Mouse (Mus musculus) MEL (cell line): Measurements from ENCODE around the gene Iah1. TPM values are rescaled to one million over a fixed set of nuclear protein-coding genes. Genes with fewer than 3 reads are reported as not detected.

Source experiments
- DNase-seq: peaks from one replicate; pipeline ENCODE4 v3.0.0; 2011; ENCODE audit warnings: low read depth, low spot score
- H3K27ac ChIP-seq: 2 replicates; pipeline ENCODE4 v1.5.1; 2012; ENCODE audit warnings: low read depth, mild to moderate bottlenecking, control low read depth, low read length, moderate library complexity; ENCODE audit not compliant: control insufficient read depth
- H3K27me3 ChIP-seq, 2 experiments: fragments of 150-350 bp in 1 of 2; sonication (generic) in 1 of 2; 2 replicates each; pipeline ENCODE4 v1.6.1; 2012; ENCODE audit warnings: low read length in 2 of 2, mild to moderate bottlenecking in 2 of 2, improper control_type of control experiment in 1 of 2, moderate library complexity in 1 of 2; ENCODE audit not compliant: insufficient read depth in 2 of 2, control insufficient read depth in 1 of 2
- H3K36me3 ChIP-seq, 2 experiments: 2 replicates each; pipeline ENCODE4 v1.6.1; 2012 to 2014; ENCODE audit warnings: low read length in 2 of 2, improper control_type of control experiment in 1 of 2, inconsistent platforms in 1 of 2, mild to moderate bottlenecking in 1 of 2; ENCODE audit not compliant: insufficient read depth in 2 of 2, control insufficient read depth in 1 of 2
- H3K4me1 ChIP-seq, 2 experiments: fragments of 150-350 bp in 1 of 2; sonication (generic) in 1 of 2; 2 replicates each; pipeline ENCODE4 v1.6.1; 2012; ENCODE audit warnings: low read length in 2 of 2, improper control_type of control experiment in 1 of 2, mild to moderate bottlenecking in 1 of 2; ENCODE audit not compliant: insufficient read depth in 2 of 2, control insufficient read depth in 1 of 2
- H3K4me3 ChIP-seq, 2 experiments: fragments of 150-350 bp in 1 of 2; sonication (generic) in 1 of 2; 2 replicates each; pipeline ENCODE4 v1.5.1; 2012; ENCODE audit warnings: low read depth in 2 of 2, low read length in 2 of 2, mild to moderate bottlenecking in 2 of 2, moderate library complexity in 2 of 2, control low read depth in 1 of 2, improper control_type of control experiment in 1 of 2; ENCODE audit not compliant: control insufficient read depth in 1 of 2, insufficient read depth in 1 of 2
- H3K79me2 ChIP-seq: 2 replicates; pipeline ENCODE4 v1.6.1; 2012; ENCODE audit warnings: mild to moderate bottlenecking, low read length, moderate library complexity; ENCODE audit not compliant: control insufficient read depth, poor library complexity, insufficient read depth
- H3K9ac ChIP-seq: 2 replicates; pipeline ENCODE4 v1.6.1; 2012; ENCODE audit warnings: low read depth, mild to moderate bottlenecking, control low read depth, low read length, moderate library complexity; ENCODE audit not compliant: control insufficient read depth, poor library complexity, severe bottlenecking
- H3K9me3 ChIP-seq: fragments of 150-350 bp; sonication (generic); replicated peaks from 2 replicates; pipeline ENCODE4 v1.6.1; 2012; ENCODE audit warnings: mild to moderate bottlenecking, low read length, improper control_type of control experiment, moderate library complexity; ENCODE audit not compliant: insufficient read depth
- BHLHE40 ChIP-seq: IDR thresholded peaks from 2 replicates; pipeline ENCODE4 v1.6.1; 2012; ENCODE audit warnings: low read depth, mild to moderate bottlenecking, inconsistent platforms, low read length, improper control_type of control experiment, borderline replicate concordance
- CHD1 ChIP-seq: IDR thresholded peaks from 2 replicates; pipeline ENCODE4 v1.6.1; 2012; ENCODE audit warnings: low read depth, mild to moderate bottlenecking, inconsistent platforms, low read length, improper control_type of control experiment
- CTCF ChIP-seq, 3 experiments: IDR thresholded peaks in 2 of 3; conservative IDR thresholded peaks in 1 of 3; 2 replicates each; pipeline ENCODE4 v1.5.1; 2011 to 2012; ENCODE audit warnings: low read length in 3 of 3, low read depth in 2 of 3, mild to moderate bottlenecking in 2 of 3, improper control_type of control experiment in 1 of 3, inconsistent platforms in 1 of 3, mixed read lengths in 1 of 3, moderate library complexity in 1 of 3; ENCODE audit not compliant: control insufficient read depth in 1 of 3, insufficient read depth in 1 of 3, poor library complexity in 1 of 3, severe bottlenecking in 1 of 3
- ELF1 ChIP-seq: IDR thresholded peaks from 2 replicates; pipeline ENCODE4 v1.6.1; 2014; ENCODE audit warnings: low read depth, mild to moderate bottlenecking, inconsistent platforms, low read length, improper control_type of control experiment, moderate library complexity
- EP300 ChIP-seq, 2 experiments: IDR thresholded peaks; 2 replicates each; pipeline ENCODE4 v1.6.1; 2011; ENCODE audit warnings: improper control_type of control experiment in 2 of 2, low read length in 2 of 2, low read depth in 1 of 2, mild to moderate bottlenecking in 1 of 2
- ETS1 ChIP-seq: IDR thresholded peaks from 2 replicates; pipeline ENCODE4 v1.6.1; 2012; ENCODE audit warnings: low read depth, mild to moderate bottlenecking, inconsistent platforms, low read length, improper control_type of control experiment, moderate library complexity
- GABPA ChIP-seq: IDR thresholded peaks from 2 replicates; pipeline ENCODE4 v1.6.1; 2012; ENCODE audit warnings: low read depth, mild to moderate bottlenecking, inconsistent platforms, low read length, improper control_type of control experiment, moderate library complexity
- GATA1 ChIP-seq: IDR thresholded peaks from 2 replicates; pipeline ENCODE4 v1.6.1; 2011; ENCODE audit warnings: low read depth, low read length, improper control_type of control experiment
- HCFC1 ChIP-seq: IDR thresholded peaks from 2 replicates; pipeline ENCODE4 v1.6.1; 2012; ENCODE audit warnings: low read depth, mild to moderate bottlenecking, inconsistent platforms, low read length, improper control_type of control experiment, moderate library complexity
- JUND ChIP-seq: IDR thresholded peaks from 2 replicates; pipeline ENCODE4 v1.6.1; 2011; ENCODE audit warnings: low read depth, mild to moderate bottlenecking, improper control_type of control experiment, low read length
- KAT2A ChIP-seq: conservative IDR thresholded peaks from 2 replicates; pipeline ENCODE4 v1.6.1; 2012; ENCODE audit warnings: low read depth, low read length, improper control_type of control experiment, inconsistent platforms
- MAFK ChIP-seq: IDR thresholded peaks from 2 replicates; pipeline ENCODE4 v1.6.1; 2011; ENCODE audit warnings: low read depth, mild to moderate bottlenecking, low read length, improper control_type of control experiment, borderline replicate concordance
- MAZ ChIP-seq: IDR thresholded peaks from 2 replicates; pipeline ENCODE4 v1.6.1; 2012; ENCODE audit warnings: low read depth, mild to moderate bottlenecking, inconsistent platforms, low read length, improper control_type of control experiment
- MXI1 ChIP-seq: IDR thresholded peaks from 2 replicates; pipeline ENCODE4 v1.6.1; 2011; ENCODE audit warnings: mild to moderate bottlenecking, low read depth, low read length, improper control_type of control experiment
- NELFE ChIP-seq: IDR thresholded peaks from 2 replicates; pipeline ENCODE4 v1.6.1; 2011; ENCODE audit warnings: low read depth, low read length, improper control_type of control experiment
- NRF1 ChIP-seq: IDR thresholded peaks from 2 replicates; pipeline ENCODE4 v1.6.1; 2014; ENCODE audit warnings: low read depth, mild to moderate bottlenecking, inconsistent platforms, low read length, improper control_type of control experiment, moderate library complexity; ENCODE audit not compliant: poor library complexity, insufficient read depth, severe bottlenecking
- POLR2A ChIP-seq, 2 experiments: IDR thresholded peaks; 2 replicates each; pipeline ENCODE4 v1.6.1; 2011 to 2012; ENCODE audit warnings: low read length in 2 of 2, mild to moderate bottlenecking in 2 of 2, control low read depth in 1 of 2, improper control_type of control experiment in 1 of 2, low read depth in 1 of 2, moderate library complexity in 1 of 2; ENCODE audit not compliant: control insufficient read depth in 1 of 2, insufficient read depth in 1 of 2, poor library complexity in 1 of 2
- POLR2AphosphoS2 ChIP-seq: IDR thresholded peaks from 2 replicates; pipeline ENCODE4 v1.6.1; 2011; ENCODE audit warnings: low read length, improper control_type of control experiment
- RAD21 ChIP-seq: IDR thresholded peaks from 2 replicates; pipeline ENCODE4 v1.6.1; 2011; ENCODE audit warnings: mild to moderate bottlenecking, low read depth, low read length, improper control_type of control experiment
- RCOR1 ChIP-seq: IDR thresholded peaks from 2 replicates; pipeline ENCODE4 v1.6.1; 2012; ENCODE audit warnings: low read depth, mild to moderate bottlenecking, inconsistent platforms, low read length, improper control_type of control experiment
- SIN3A ChIP-seq: IDR thresholded peaks from 2 replicates; pipeline ENCODE4 v1.6.1; 2012; ENCODE audit warnings: low read length, improper control_type of control experiment, inconsistent platforms
- SMC3 ChIP-seq: IDR thresholded peaks from 2 replicates; pipeline ENCODE4 v1.6.1; 2011; ENCODE audit warnings: low read depth, low read length, improper control_type of control experiment
- TAL1 ChIP-seq: IDR thresholded peaks from 2 replicates; pipeline ENCODE4 v1.6.1; 2012; ENCODE audit warnings: mild to moderate bottlenecking, inconsistent platforms, low read length, moderate library complexity, mixed read lengths
- TBP ChIP-seq: IDR thresholded peaks from 2 replicates; pipeline ENCODE4 v1.8.0; 2011; ENCODE audit warnings: low read depth, low read length, improper control_type of control experiment
- TCF12 ChIP-seq: IDR thresholded peaks from 2 replicates; pipeline ENCODE4 v1.6.1; 2014; ENCODE audit warnings: low read depth, mild to moderate bottlenecking, inconsistent platforms, low read length, improper control_type of control experiment, moderate library complexity
- USF1 ChIP-seq: IDR thresholded peaks from 2 replicates; pipeline ENCODE4 v1.6.1; 2014; ENCODE audit warnings: low read depth, mild to moderate bottlenecking, inconsistent platforms, low read length, improper control_type of control experiment, moderate library complexity
- USF2 ChIP-seq, 2 experiments: IDR thresholded peaks; 2 replicates each; pipeline ENCODE4 v1.6.1; 2011 to 2012; ENCODE audit warnings: improper control_type of control experiment in 2 of 2, low read length in 2 of 2, borderline replicate concordance in 1 of 2, inconsistent platforms in 1 of 2, low read depth in 1 of 2, mild to moderate bottlenecking in 1 of 2; ENCODE audit not compliant: insufficient read depth in 1 of 2
- ZKSCAN1 ChIP-seq: IDR thresholded peaks from 2 replicates; pipeline ENCODE4 v1.6.1; 2012; ENCODE audit warnings: low read depth, mild to moderate bottlenecking, inconsistent platforms, low read length, improper control_type of control experiment, moderate library complexity
- ZMIZ1 ChIP-seq: IDR thresholded peaks from 2 replicates; pipeline ENCODE4 v1.6.1; 2012; ENCODE audit warnings: low read depth, mild to moderate bottlenecking, inconsistent platforms, low read length, improper control_type of control experiment, moderate library complexity
- polyA plus RNA-seq, 2 experiments: library from polyadenylated mRNA; stranded (reverse) in 1 of 2; unstranded in 1 of 2; fragments of >175 nt in 1 of 2; fragments of >200 nt in 1 of 2; gene quantifications; 2 replicates each; pipeline versions ENCODE4 v1.2.1 to v1.2.4; 2012; ENCODE audit warnings: low replicate concordance in 2 of 2, low read depth in 1 of 2; ENCODE audit not compliant: insufficient read length in 2 of 2, insufficient read depth in 1 of 2, missing spikeins in 1 of 2
- total RNA-seq: library from RNA; depleted of rRNA; stranded (reverse); fragments of 300-350 nt; gene quantifications from 2 replicates; pipeline ENCODE4 v1.2.3, GENCODE M21; 2012

Gene Iah1
- total and polyA plus RNA-seq, 3 experiments = 14.2 to 15.4 TPM; not detected in 1

DNA sequence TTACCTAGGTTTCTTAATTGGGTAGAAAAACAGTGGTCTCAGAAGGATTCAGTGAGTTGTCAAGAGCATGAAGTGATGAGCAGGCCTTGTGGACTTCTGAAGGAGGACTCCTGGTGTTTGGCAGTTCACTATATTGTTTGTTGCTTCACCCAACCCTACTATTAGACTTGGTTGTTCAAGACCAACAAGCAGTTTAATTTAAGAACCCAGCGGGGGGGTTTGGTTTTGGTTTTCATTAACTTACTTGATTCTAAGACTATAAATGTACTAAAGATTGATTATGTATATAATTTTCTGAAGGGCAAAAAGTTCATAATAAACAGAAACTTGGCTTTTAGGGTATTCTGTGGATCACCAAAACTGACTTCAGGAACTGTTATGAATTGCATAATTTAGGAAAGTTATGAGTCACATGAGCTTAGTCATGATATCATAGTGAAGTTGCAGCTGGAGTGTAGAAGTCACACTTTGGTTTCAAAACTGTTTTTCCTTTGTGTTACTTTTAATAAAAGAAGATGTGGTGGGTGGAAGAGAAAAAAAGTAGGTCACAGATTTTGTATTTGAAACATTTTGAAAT lies 53.9 kb downstream of the Iah1 start:
- no peaks in the 10 kb centered on the region for H3K9me3 ChIP-seq
- peaks cover 8% of the 10 kb centered on the region for H3K79me2 ChIP-seq
- DNase-seq = no peak
- H3K4me3 ChIP-seq = no peak overlapping the region
- TF ChIP-seq MXI1 (no peak), ETS1 (0 out of 2 replicates have a peak, but pooled peaks have one; percentile 32)
- TF ChIP-seq, all 39 proteins: peak for 1
- Histone ChIP-seq H3K27me3 (no peaks in the 10 kb centered on the region), H3K4me1 (peaks cover 0 to 2% of the 10 kb centered on the region in 2 experiments; a peak in 1 of 4 replicates), H3K27ac (no peak overlapping the region), H3K36me3 (peaks cover 0 to 10% of the 10 kb centered on the region in 2 experiments; a peak in 2 of 4 replicates), H3K9ac (no peak overlapping the region)

DNA sequence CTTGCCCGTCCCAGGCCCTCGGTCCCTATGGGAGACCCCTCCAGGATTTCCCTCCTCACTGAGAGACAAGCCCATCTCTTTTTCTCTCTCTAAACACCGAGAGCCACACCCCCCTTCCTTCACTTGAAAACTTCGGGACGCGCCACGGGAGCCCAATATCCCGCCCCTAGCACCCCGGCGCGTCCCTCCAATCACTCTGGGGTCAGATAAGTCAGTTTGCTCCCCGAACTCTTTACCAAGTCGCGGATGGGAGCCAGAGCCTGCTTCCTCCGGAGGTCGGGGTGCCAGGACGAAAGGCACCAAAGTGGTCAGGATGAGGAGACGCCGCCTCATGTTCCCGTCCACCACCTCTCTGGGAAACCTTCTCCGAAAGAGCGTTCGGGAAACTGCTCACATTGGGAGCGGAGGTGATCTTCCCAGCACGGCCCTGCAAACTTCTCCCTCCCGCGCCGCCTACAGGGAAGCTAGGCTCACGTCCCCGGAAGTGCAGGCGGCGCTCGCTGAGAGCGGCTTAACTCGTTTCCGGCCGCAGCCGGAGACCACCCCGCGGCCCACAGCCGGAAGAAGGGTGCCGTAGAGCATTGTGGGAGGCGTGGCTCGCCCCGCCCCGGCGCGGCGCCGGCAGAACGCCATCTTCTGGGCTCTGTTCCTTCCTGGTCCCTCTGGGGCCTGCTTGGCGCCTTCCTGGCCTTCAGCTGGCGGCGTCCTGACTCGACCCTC lies 57.1 kb downstream of the Iah1 start, which contains the start of gene Adam17:
Adam17 (minus strand) TSS at position 533 of the 720 bp plus-strand sequence.
- Histone ChIP-seq H3K27ac (peak within 1 kb of the TSS; percentile 86), H3K79me2 (peaks cover 7% of the 10 kb centered on the region), H3K4me1 (peaks cover 2% of the 10 kb centered on the region in 2 experiments; a peak in 3 of 4 replicates), H3K4me3 (peak within 1 kb of the TSS; percentile 79 to 82), H3K36me3 (peaks cover 0 to 15% of the 10 kb centered on the region in 2 experiments; a peak in 2 of 4 replicates), H3K27me3 (no peaks in the 10 kb centered on the region), H3K9me3 (no peaks in the 10 kb centered on the region), H3K9ac (peak within 1 kb of the TSS; percentile 89)
- peak; percentile 91 for DNase-seq
- TF ChIP-seq MAFK = no peak
- no peak for TF ChIP-seq BHLHE40
- no peak for TF ChIP-seq TCF12
- no peak for TF ChIP-seq SMC3
- no peak for TF ChIP-seq NRF1
- TF ChIP-seq MXI1 = peak; percentile 3; the same call in 1 of the 2 replicates
- no peak for TF ChIP-seq RCOR1
- 0 out of 2 replicates have a peak, but pooled peaks have one; percentile 7 for TF ChIP-seq ZMIZ1
- TF ChIP-seq ELF1 = peak; percentile 90
- peak; percentile 50; the same call in 1 of the 2 replicates for TF ChIP-seq TBP
- peak; percentile 54 for TF ChIP-seq SIN3A
- peak; percentile 65 for TF ChIP-seq NELFE
- no peak for TF ChIP-seq USF1
- TF ChIP-seq EP300 (IDR thresholded peaks at IDR 0.05; ENCODE audit: low read depth in 1 of 2, low read length in 2 of 2) = no peak
- TF ChIP-seq USF2 (IDR thresholded peaks at IDR 0.05; ENCODE audit: borderline replicate concordance in 1 of 2, insufficient read depth in 1 of 2, low read depth in 1 of 2, low read length in 2 of 2) = no peak
- TF ChIP-seq POLR2AphosphoS2 = no peak
- TF ChIP-seq ETS1 = no peak
- peak; percentile 88 for TF ChIP-seq HCFC1
- TF ChIP-seq MAZ = no peak
- no peak for TF ChIP-seq GATA1
- TF ChIP-seq RAD21 = no peak
- TF ChIP-seq KAT2A = no peak; the same call in 1 of the 2 replicates
- peak in 2 of 3 experiments; percentile 17 to 24; a peak in 2 of 6 replicates for TF ChIP-seq CTCF (IDR thresholded peaks at IDR 0.05 in 2 of 3, conservative IDR thresholded peaks at IDR 0.05 in 1 of 3; ENCODE audit: control insufficient read depth in 1 of 3, insufficient read depth in 1 of 3, low read depth in 2 of 3, low read length in 3 of 3, poor library complexity in 1 of 3, severe bottlenecking in 1 of 3)
- TF ChIP-seq ZKSCAN1 = no peak
- TF ChIP-seq GABPA = no peak
- peak; percentile 32 to 80; a peak in 2 of 4 replicates for TF ChIP-seq POLR2A (IDR thresholded peaks at IDR 0.05; ENCODE audit: control insufficient read depth in 1 of 2, insufficient read depth in 1 of 2, low read depth in 1 of 2, low read length in 2 of 2, poor library complexity in 1 of 2)
- TF ChIP-seq CHD1 = no peak
- no peak for TF ChIP-seq TAL1
- TF ChIP-seq JUND = no peak
